Mouse (Mus musculus) frontal cortex, postnatal 10 days (tissue): ENCODE measurements at regions not wholly inside any gene's neighbourhood (a gene's known extent, or its start where the extent isn't known, plus 50 kb on each side); places are given as distances from the start of the nearest gene placed in this dataset.
"Not testable (repeated sequence)": the region's sequence is repeated elsewhere in the genome, so short reads cannot be mapped to it uniquely, and the experiment has no call there.

Experiments used
- DNase-seq, 2 experiments: peaks; one replicate each; pipeline ENCODE4 v3.0.0; 2022; ENCODE audit warnings: low spot score in 2 of 2, mixed read lengths in 1 of 2

GRCm38 (mm10) chr2:3864872-3865271 is 152.6 kb upstream of the Frmd4a start:
- no peak for DNase-seq

- DNase-seq = not testable (repeated sequence)
Observed at GRCm38 (mm10) chr2:3866736-3867135, 150.8 kb upstream of the Frmd4a start.

- DNase-seq = no peak
Observed at GRCm38 (mm10) chr2:3869701-3870100, 147.8 kb upstream of the Frmd4a start.

GRCm38 (mm10) chr2:3871748-3872147 is 145.8 kb upstream of the Frmd4a start:
- DNase-seq = no peak

- DNase-seq = no peak
Observed at GRCm38 (mm10) chr2:3887000-3887399, 130.5 kb upstream of the Frmd4a start.

- DNase-seq = no peak
Observed at GRCm38 (mm10) chr2:3887845-3888433, 129.6 kb upstream of the Frmd4a start.

GRCm38 (mm10) chr2:3889381-3889780 is 128.1 kb upstream of the Frmd4a start:
- DNase-seq = no peak

GRCm38 (mm10) chr2:3890462-3890861 is 127.1 kb upstream of the Frmd4a start:
- DNase-seq = no peak

- no peak for DNase-seq
Observed at GRCm38 (mm10) chr2:3907026-3907425, 110.5 kb upstream of the Frmd4a start.

GRCm38 (mm10) chr2:3908192-3908591 is 109.3 kb upstream of the Frmd4a start:
- no peak for DNase-seq

GRCm38 (mm10) chr2:3910086-3910891 is 107.2 kb upstream of the Frmd4a start:
- DNase-seq = no peak

GRCm38 (mm10) chr2:3915141-3915540 is 102.4 kb upstream of the Frmd4a start:
- no peak for DNase-seq

GRCm38 (mm10) chr2:3916365-3916764 is 101.2 kb upstream of the Frmd4a start:
- no peak for DNase-seq

- DNase-seq = no peak
Observed at GRCm38 (mm10) chr2:3918156-3918555, 99.4 kb upstream of the Frmd4a start.

GRCm38 (mm10) chr2:3919893-3920292 is 97.6 kb upstream of the Frmd4a start:
- DNase-seq = no peak

GRCm38 (mm10) chr2:3921084-3921483 is 96.4 kb upstream of the Frmd4a start:
- not testable (repeated sequence) for DNase-seq

- DNase-seq = no peak
Observed at GRCm38 (mm10) chr2:3922739-3923138, 94.8 kb upstream of the Frmd4a start.

GRCm38 (mm10) chr2:3924696-3925095 is 92.8 kb upstream of the Frmd4a start:
- DNase-seq = no peak

GRCm38 (mm10) chr2:3925199-3925598 is 92.3 kb upstream of the Frmd4a start:
- no peak for DNase-seq

- no peak for DNase-seq
Observed at GRCm38 (mm10) chr2:3926129-3926528, 91.4 kb upstream of the Frmd4a start.

- no peak for DNase-seq
Observed at GRCm38 (mm10) chr2:3927141-3927810, 90.2 kb upstream of the Frmd4a start.

GRCm38 (mm10) chr2:3927853-3928252 is 89.7 kb upstream of the Frmd4a start:
- DNase-seq = no peak

GRCm38 (mm10) chr2:3930650-3931049 is 86.9 kb upstream of the Frmd4a start:
- DNase-seq = no peak
